Comparison of ENCODE assay signal across 7 mouse cellular contexts in the genomic region with DNA sequence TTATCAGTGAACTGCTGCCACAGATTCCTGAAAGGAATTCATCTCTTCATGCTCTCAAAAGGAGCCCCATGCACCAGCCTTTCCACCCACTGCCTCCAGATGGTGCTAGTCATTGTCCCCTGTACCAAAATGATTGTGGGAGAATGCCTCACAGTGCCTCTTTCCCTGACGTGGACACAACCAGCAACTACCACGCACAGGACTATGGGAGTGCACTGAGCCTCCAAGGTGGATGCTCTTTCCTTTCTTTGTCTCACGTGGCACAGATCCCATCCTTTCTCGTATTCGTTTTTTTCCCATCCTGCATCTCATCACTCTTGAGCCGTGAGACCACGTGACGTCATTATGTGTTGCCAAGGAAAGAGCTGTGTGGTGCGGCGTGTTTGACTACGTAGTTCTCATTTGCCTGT.
DNase-seq lines count a peak whose midpoint lies in the region; ATAC-seq and TF ChIP-seq lines count a peak whose summit lies in the region.

No protein-coding gene starts in this region.

- WGBS in embryonic facial prominence, embryonic 10.5 days, result 67% methylated on average over 11 of the region's 11 CpGs
- 58% methylated on average over 11 of the region's 11 CpGs for WGBS in heart, embryonic 14.5 days
- WGBS in small intestine, adult 2 months, result 65% methylated on average over 11 of the region's 11 CpGs

- TF ChIP-seq CTCF in C2C12 (IDR thresholded peaks at IDR 0.05; ENCODE audit: control insufficient read depth, insufficient read depth, insufficient read length), result peak; percentile 26
- TF ChIP-seq CTCF in small intestine, adult 2 months (IDR thresholded peaks at IDR 0.05; ENCODE audit: extremely low read depth, insufficient read length, insufficient replicate concordance, low read depth, low read length), result peak; percentile 38; the same call in 1 of the 2 replicates

- H3K79me2 ChIP-seq in C2C12 (ENCODE audit: control insufficient read depth, insufficient read depth), result no peaks in the 10 kb centered on the region

- H3K4me2 ChIP-seq in heart, embryonic 14.5 days (ENCODE audit: low read length), result no peak overlapping the region

- H3K36me3 ChIP-seq in C2C12 (ENCODE audit: control insufficient read depth, insufficient read depth), result no peaks in the 10 kb centered on the region
- H3K36me3 ChIP-seq in embryonic facial prominence, embryonic 10.5 days (replicated peaks), result peaks cover 16% of the 10 kb centered on the region
- H3K36me3 ChIP-seq in heart, embryonic 14.5 days (ENCODE audit: control insufficient read depth, insufficient read depth, low read length), result peaks cover 82% of the 10 kb centered on the region
- H3K36me3 ChIP-seq in small intestine, adult 2 months (ENCODE audit: control insufficient read depth, insufficient read depth, low read length), result 0 out of 2 replicates have a peak, but pooled peaks cover 1% of the 10 kb centered on the region

- H3K27me3 ChIP-seq in C2C12 (ENCODE audit: control insufficient read depth, insufficient read depth, insufficient read length), result no peaks in the 10 kb centered on the region
- H3K27me3 ChIP-seq in embryonic facial prominence, embryonic 10.5 days (replicated peaks; ENCODE audit: low read depth, poor library complexity, severe bottlenecking), result no peaks in the 10 kb centered on the region
- no peaks in the 10 kb centered on the region for H3K27me3 ChIP-seq in heart, embryonic 14.5 days (ENCODE audit: control insufficient read depth, insufficient read depth, low read length)
- no peaks in the 10 kb centered on the region for H3K27me3 ChIP-seq in small intestine, adult 2 months (ENCODE audit: control insufficient read depth, insufficient read depth, low read length)

- TF ChIP-seq POLR2A in small intestine, adult 2 months (IDR thresholded peaks at IDR 0.05; ENCODE audit: low read depth, low read length), result no peak

- H3K4me3 ChIP-seq in C2C12 (ENCODE audit: insufficient read depth, poor library complexity, severe bottlenecking), result no peak overlapping the region
- H3K4me3 ChIP-seq in embryonic facial prominence, embryonic 10.5 days, result no peak overlapping the region
- no peak overlapping the region for H3K4me3 ChIP-seq in heart, embryonic 14.5 days (ENCODE audit: control insufficient read depth in 1 of 2, insufficient read depth in 1 of 2, low read depth in 1 of 2, low read length in 2 of 2)
- H3K4me3 ChIP-seq in small intestine, adult 2 months (ENCODE audit: low read depth, low read length), result no peak overlapping the region

- no peaks in the 10 kb centered on the region for H3K4me1 ChIP-seq in embryonic facial prominence, embryonic 10.5 days
- H3K4me1 ChIP-seq in heart, embryonic 14.5 days (ENCODE audit: control insufficient read depth in 2 of 2, insufficient read depth in 2 of 2, low read length in 2 of 2), result peaks cover 6 to 7% of the 10 kb centered on the region in 2 experiments; a peak in 3 of 4 replicates
- H3K4me1 ChIP-seq in small intestine, adult 2 months (ENCODE audit: control insufficient read depth, insufficient read depth, insufficient read length, low read length), result no peaks in the 10 kb centered on the region; the same call in 1 of the 2 replicates

- no peak overlapping the region for H3K27ac ChIP-seq in embryonic facial prominence, embryonic 10.5 days (replicated peaks)
- H3K27ac ChIP-seq in heart, embryonic 14.5 days (replicated peaks in 1 of 2; ENCODE audit: control insufficient read depth in 1 of 2, insufficient read depth in 1 of 2, low read depth in 2 of 2, low read length in 2 of 2), result peak overlapping the region in 1 of 2 experiments; percentile 17; a peak in 1 of 4 replicates
- no peak overlapping the region for H3K27ac ChIP-seq in small intestine, adult 2 months (ENCODE audit: insufficient read depth, low read depth, low read length)

- peak; percentile 50; the same call in 1 of the 2 replicates for ATAC-seq in heart, embryonic 14.5 days (ENCODE audit: insufficient number of reproducible peaks, insufficient read depth, low FRiP score, low read depth)

- H3K9ac ChIP-seq in heart, embryonic 14.5 days (ENCODE audit: low read length), result no peak overlapping the region

- no peak overlapping the region for H3ac ChIP-seq in C2C12 (ENCODE audit: control insufficient read depth, insufficient read length, low read depth)

- H3K79me3 ChIP-seq in C2C12 (ENCODE audit: low read depth), result no peaks in the 10 kb centered on the region

- H3K9me3 ChIP-seq in embryonic facial prominence, embryonic 10.5 days, result no peaks in the 10 kb centered on the region
- no peaks in the 10 kb centered on the region for H3K9me3 ChIP-seq in heart, embryonic 14.5 days (ENCODE audit: control insufficient read depth, low read length)

- DNase-seq in NIH3T3 (ENCODE audit: low read depth), result peak; percentile 30
- peak; percentile 56 for DNase-seq in embryonic facial prominence, embryonic 10.5 days (ENCODE audit: low spot score)
- peak; percentile 77 for DNase-seq in layer of hippocampus, adult 11-12 months (ENCODE audit: low spot score)
- DNase-seq in lung, postnatal 14 days, result peak; percentile 63

TF ChIP-seq in C2C12, 6 proteins besides CTCF, POLR2A, EP300 and RAD21:
- TF ChIP-seq CEBPB (IDR thresholded peaks at IDR 0.05; ENCODE audit: low read depth) (no peak), MYOD1 (IDR thresholded peaks at IDR 0.05; ENCODE audit: control insufficient read depth, insufficient read length, low read depth) (no peak), MYOG (IDR thresholded peaks at IDR 0.05; ENCODE audit: control insufficient read depth, extremely low read depth, insufficient read length) (no peak), USF1 (IDR thresholded peaks at IDR 0.05; ENCODE audit: low read depth) (no peak), MAX (IDR thresholded peaks at IDR 0.05) (no peak), FOSL1 (IDR thresholded peaks at IDR 0.05; ENCODE audit: insufficient read depth, low read length, poor library complexity, severe bottlenecking) (no peak)
